In genomic region chr9:107728919-107729670, GRCm38 (mm10) we compare ENCODE assay signal across 11 mouse cellular contexts. TPM values are rescaled to one million over a fixed set of nuclear protein-coding genes. Genes with fewer than 3 reads are reported as not detected.
DNase-seq lines count a peak whose midpoint lies in the region; ATAC-seq and TF ChIP-seq lines count a peak whose summit lies in the region.
"Had no signal": no experiment of that assay in that cellular context is flagged by ENCODE, and none has a peak within 500 bp of the region (broad histone marks: within the 10 kb centered on the region; RNA-seq: fewer than 3 reads in every experiment).

No protein-coding gene starts in this region.

- no peak for TF ChIP-seq CTCF in forebrain, postnatal 0 days (IDR thresholded peaks at IDR 0.05; ENCODE audit: low read depth)

- WGBS in embryonic facial prominence, embryonic 15.5 days, result 56% methylated on average over 6 of the region's 6 CpGs
- whole genome bisulfite sequencing in forebrain, postnatal 0 days, result 73% methylated on average over 6 of the region's 6 CpGs
- 52% methylated on average over 6 of the region's 6 CpGs for WGBS in limb, embryonic 13.5 days

- H3K4me1 ChIP-seq in embryonic facial prominence, embryonic 15.5 days, result peaks cover 57% of the 10 kb centered on the region
- peaks cover 10% of the 10 kb centered on the region; the same call in 1 of the 2 replicates for H3K4me1 ChIP-seq in forebrain, postnatal 0 days (ENCODE audit: insufficient read depth)
- H3K4me1 ChIP-seq in limb, embryonic 13.5 days, result peaks cover 75% of the 10 kb centered on the region

- H3K4me2 ChIP-seq in embryonic facial prominence, embryonic 15.5 days (replicated peaks), result no peak overlapping the region
- H3K4me2 ChIP-seq in forebrain, postnatal 0 days (ENCODE audit: low read depth), result no peak overlapping the region
- no peak overlapping the region for H3K4me2 ChIP-seq in limb, embryonic 13.5 days (replicated peaks)

- no peak for ATAC-seq in embryonic facial prominence, embryonic 15.5 days (ENCODE audit: insufficient number of reproducible peaks, low FRiP score, low TSS enrichment, low read depth)
- 0 out of 2 replicates have a peak, but pooled peaks have one; percentile 5 for ATAC-seq in forebrain, postnatal 0 days
- no peak for ATAC-seq in limb, embryonic 13.5 days (ENCODE audit: low FRiP score, low read depth)

- no peak overlapping the region for H3K9ac ChIP-seq in embryonic facial prominence, embryonic 15.5 days
- H3K9ac ChIP-seq in forebrain, postnatal 0 days, result no peak overlapping the region
- H3K9ac ChIP-seq in limb, embryonic 13.5 days, result no peak overlapping the region

- H3K36me3 ChIP-seq in embryonic facial prominence, embryonic 15.5 days, result no peaks in the 10 kb centered on the region
- H3K36me3 ChIP-seq in forebrain, postnatal 0 days (ENCODE audit: insufficient read depth), result no peaks in the 10 kb centered on the region
- no peaks in the 10 kb centered on the region for H3K36me3 ChIP-seq in limb, embryonic 13.5 days

- H3K27me3 ChIP-seq in embryonic facial prominence, embryonic 15.5 days, result no peaks in the 10 kb centered on the region
- H3K27me3 ChIP-seq in forebrain, postnatal 0 days (ENCODE audit: insufficient read depth, low read length), result no peaks in the 10 kb centered on the region
- no peaks in the 10 kb centered on the region for H3K27me3 ChIP-seq in limb, embryonic 13.5 days

- H3K27ac ChIP-seq in embryonic facial prominence, embryonic 15.5 days (replicated peaks), result 0 out of 2 replicates have a peak overlapping the region, but pooled peaks have one; percentile 1
- peak overlapping the region; percentile 73 for H3K27ac ChIP-seq in forebrain, postnatal 0 days (ENCODE audit: low read depth, low read length)
- H3K27ac ChIP-seq in limb, embryonic 13.5 days, result peak overlapping the region; percentile 39; the same call in 1 of the 2 replicates

- H3K4me3 ChIP-seq in embryonic facial prominence, embryonic 15.5 days (replicated peaks), result no peak overlapping the region
- no peak overlapping the region for H3K4me3 ChIP-seq in forebrain, postnatal 0 days (ENCODE audit: low read depth, low read length)
- no peak overlapping the region for H3K4me3 ChIP-seq in limb, embryonic 13.5 days

- H3K9me3 ChIP-seq in embryonic facial prominence, embryonic 15.5 days (replicated peaks), result no peaks in the 10 kb centered on the region
- no peaks in the 10 kb centered on the region for H3K9me3 ChIP-seq in forebrain, postnatal 0 days (ENCODE audit: low read length)
- no peaks in the 10 kb centered on the region for H3K9me3 ChIP-seq in limb, embryonic 13.5 days

- no peak for DNase-seq in forebrain, postnatal 0 days
- peak; percentile 74 for DNase-seq in retina, adult 2 months (ENCODE audit: low read depth, low spot score)
- DNase-seq in cerebellum, adult 8-10 months, result no peak
- DNase-seq in spleen, postnatal 14 days (ENCODE audit: low spot score in 2 of 2), result no peak
- no peak for DNase-seq in yolk sac, embryonic 10.5 days (ENCODE audit: low spot score)
- DNase-seq: adrenal gland, postnatal 25 days; heart, postnatal 14 days; layer of hippocampus, adult 9-11 months; left cerebral cortex, postnatal 4 days had no signal

RNA-seq across cellular contexts. Expression of gene Sema3f, which starts 18.8 kb away (rescaled TPM):
- 40.6 and 44.6 TPM in 2 replicates for polyA plus RNA-seq in embryonic facial prominence, embryonic 15.5 days (2015; fragmentation: Nextera tagmentation; extraction: Ambion mirVana)
- total RNA-seq in forebrain, postnatal 0 days (2014; rRNA removed), result 56.6 and 61.4 TPM in 2 replicates
- 7.1 and 7.8 TPM in 2 replicates for polyA plus RNA-seq in forebrain, postnatal 0 days (2015; fragmentation: Nextera tagmentation; extraction: Ambion mirVana)
- polyA plus RNA-seq in limb, embryonic 13.5 days (2015; fragmentation: Nextera tagmentation; extraction: Ambion mirVana), result 31.8 and 32.1 TPM in 2 replicates

RNA-seq across cellular contexts. Expression of gene Rbm5, which starts 41.7 kb away (rescaled TPM):
- polyA plus RNA-seq in embryonic facial prominence, embryonic 15.5 days (2015; fragmentation: Nextera tagmentation; extraction: Ambion mirVana), result 198 and 218 TPM in 2 replicates
- 173 and 208 TPM in 2 replicates for total RNA-seq in forebrain, postnatal 0 days (2014; rRNA removed)
- 111 and 152 TPM in 2 replicates for polyA plus RNA-seq in forebrain, postnatal 0 days (2015; fragmentation: Nextera tagmentation; extraction: Ambion mirVana)
- 257 and 270 TPM in 2 replicates for polyA plus RNA-seq in limb, embryonic 13.5 days (2015; fragmentation: Nextera tagmentation; extraction: Ambion mirVana)

RNA-seq across cellular contexts. Expression of gene Gnat1, which starts 49.6 kb away (rescaled TPM):
- polyA plus RNA-seq in embryonic facial prominence, embryonic 15.5 days (2015; fragmentation: Nextera tagmentation; extraction: Ambion mirVana), result 1.9 and 3.4 TPM in 2 replicates
- 0.24 TPM in 1 of 2 replicates, not detected in the other for total RNA-seq in forebrain, postnatal 0 days (2014; rRNA removed)
- 0.73 and 1.8 TPM in 2 replicates for polyA plus RNA-seq in forebrain, postnatal 0 days (2015; fragmentation: Nextera tagmentation; extraction: Ambion mirVana)
- polyA plus RNA-seq in limb, embryonic 13.5 days (2015; fragmentation: Nextera tagmentation; extraction: Ambion mirVana), result 0.74 and 1.0 TPM in 2 replicates
- total RNA-seq: adrenal gland, postnatal 25 days; heart, postnatal 14 days had no signal

RNA-seq across cellular contexts. Expression of gene Slc38a3, which starts 59.8 kb away (rescaled TPM):
- polyA plus RNA-seq in embryonic facial prominence, embryonic 15.5 days (2015; fragmentation: Nextera tagmentation; extraction: Ambion mirVana), result 3.7 and 4.2 TPM in 2 replicates
- 43.5 and 60.9 TPM in 2 replicates for total RNA-seq in forebrain, postnatal 0 days (2014; rRNA removed)
- 38.7 and 39.8 TPM in 2 replicates for polyA plus RNA-seq in forebrain, postnatal 0 days (2015; fragmentation: Nextera tagmentation; extraction: Ambion mirVana)
- 4.3 and 5.3 TPM in 2 replicates for polyA plus RNA-seq in limb, embryonic 13.5 days (2015; fragmentation: Nextera tagmentation; extraction: Ambion mirVana)

Comparison
In these comparisons a context has a peak if more than half of its experiments do, and no peak if none do; other contexts are left out.
1. H3K27ac ChIP-seq: peak in every context shown above with its lines; median percentile 73 in forebrain, postnatal 0 days; 39 in limb, embryonic 13.5 days; 1 in embryonic facial prominence, embryonic 15.5 days.